Comparison of ENCODE assay signal across 11 mouse cellular contexts in the genomic region with DNA sequence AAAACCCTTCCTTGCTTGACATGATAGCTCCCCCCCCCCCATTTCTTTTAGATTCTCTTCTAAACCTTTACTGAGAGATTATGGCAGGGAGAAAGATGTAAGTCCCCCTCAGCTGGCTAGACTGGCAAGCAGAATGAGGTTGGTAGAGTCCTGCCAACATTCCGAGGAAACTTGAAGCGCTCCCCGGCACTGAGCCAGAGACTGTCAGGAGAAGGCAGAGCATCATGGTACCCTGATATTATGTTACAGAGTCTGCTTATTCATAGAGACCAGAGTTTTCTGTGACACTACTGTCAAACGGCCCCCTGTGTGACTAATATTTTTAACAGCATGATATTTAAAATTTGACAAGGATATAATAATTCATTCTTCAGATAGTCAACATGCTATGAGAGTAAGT.
A peak's percentile ranks its signal among the peaks of the same experiment; 100 is the strongest.
DNase-seq lines count a peak whose midpoint lies in the region; ATAC-seq and TF ChIP-seq lines count a peak whose summit lies in the region.
"Had no signal": no experiment of that assay in that cellular context is flagged by ENCODE, and none has a peak within 500 bp of the region (broad histone marks: within the 10 kb centered on the region; RNA-seq: fewer than 3 reads in every experiment).

No protein-coding gene starts in this region.

- H3K9me3 ChIP-seq in forebrain, embryonic 16.5 days (ENCODE audit: control insufficient read depth, low read length), result no peaks in the 10 kb centered on the region
- no peaks in the 10 kb centered on the region for H3K9me3 ChIP-seq in forebrain, embryonic 11.5 days (ENCODE audit: control insufficient read depth, low read length)
- no peaks in the 10 kb centered on the region for H3K9me3 ChIP-seq in neural tube, embryonic 11.5 days (ENCODE audit: control insufficient read depth, low read length)
- H3K9me3 ChIP-seq in neural tube, embryonic 15.5 days (replicated peaks), result no peaks in the 10 kb centered on the region
- H3K9me3 ChIP-seq in limb, embryonic 14.5 days (ENCODE audit: control insufficient read depth, low read length), result no peaks in the 10 kb centered on the region
- H3K9me3 ChIP-seq: forebrain, embryonic 12.5 days had no signal

- WGBS in forebrain, embryonic 16.5 days, result 58% methylated on average over 4 of the region's 4 CpGs
- 84% methylated on average over 4 of the region's 4 CpGs for WGBS in forebrain, embryonic 11.5 days
- 85% methylated on average over 4 of the region's 4 CpGs for WGBS in neural tube, embryonic 11.5 days
- 84% methylated on average over 4 of the region's 4 CpGs for WGBS in neural tube, embryonic 15.5 days
- WGBS in limb, embryonic 14.5 days, result 70% methylated on average over 4 of the region's 4 CpGs
- 62% methylated on average over 4 of the region's 4 CpGs for WGBS in lung, adult 2 months

- TF ChIP-seq POLR2A in limb, embryonic 14.5 days (IDR thresholded peaks at IDR 0.05; ENCODE audit: borderline replicate concordance, extremely low read depth, insufficient read depth, insufficient read length), result no peak
- TF ChIP-seq POLR2A in lung, adult 2 months (IDR thresholded peaks at IDR 0.05; ENCODE audit: borderline replicate concordance, extremely low read depth, low read depth, low read length), result no peak

- no peaks in the 10 kb centered on the region for H3K27me3 ChIP-seq in forebrain, embryonic 16.5 days (replicated peaks; ENCODE audit: control insufficient read depth, insufficient read depth, low read length)
- H3K27me3 ChIP-seq in forebrain, embryonic 11.5 days (ENCODE audit: control insufficient read depth, insufficient read depth, low read length), result no peaks in the 10 kb centered on the region
- no peaks in the 10 kb centered on the region for H3K27me3 ChIP-seq in neural tube, embryonic 11.5 days (ENCODE audit: control insufficient read depth, insufficient read depth, low read length)
- no peaks in the 10 kb centered on the region for H3K27me3 ChIP-seq in neural tube, embryonic 15.5 days (replicated peaks)
- no peaks in the 10 kb centered on the region for H3K27me3 ChIP-seq in limb, embryonic 14.5 days (ENCODE audit: control insufficient read depth, insufficient read depth, low read length)
- H3K27me3 ChIP-seq: forebrain, embryonic 12.5 days; megakaryocyte, embryonic 14.5 days had no signal

- H3K9ac ChIP-seq in forebrain, embryonic 16.5 days (replicated peaks; ENCODE audit: low read depth, low read length), result no peak overlapping the region
- H3K9ac ChIP-seq in forebrain, embryonic 11.5 days (ENCODE audit: low read length), result no peak overlapping the region
- no peak overlapping the region for H3K9ac ChIP-seq in neural tube, embryonic 11.5 days (ENCODE audit: low read length)
- no peak overlapping the region for H3K9ac ChIP-seq in neural tube, embryonic 15.5 days (replicated peaks)
- no peak overlapping the region for H3K9ac ChIP-seq in limb, embryonic 14.5 days (ENCODE audit: low read depth, low read length, severe bottlenecking)
- H3K9ac ChIP-seq: forebrain, embryonic 12.5 days had no signal

- peak; percentile 55; the same call in 1 of the 2 replicates for ATAC-seq in forebrain, embryonic 16.5 days
- no peak for ATAC-seq in forebrain, embryonic 11.5 days (replicated peaks; ENCODE audit: low FRiP score)
- ATAC-seq in neural tube, embryonic 11.5 days (ENCODE audit: insufficient read depth, low FRiP score, low TSS enrichment), result no peak
- ATAC-seq in neural tube, embryonic 15.5 days (ENCODE audit: low FRiP score), result no peak
- peak; percentile 82 for ATAC-seq in limb, embryonic 14.5 days (ENCODE audit: low FRiP score, low read depth)

- no peak overlapping the region for H3K4me3 ChIP-seq in forebrain, embryonic 16.5 days (replicated peaks; ENCODE audit: low read length)
- no peak overlapping the region for H3K4me3 ChIP-seq in forebrain, embryonic 11.5 days (ENCODE audit: low read depth, low read length)
- H3K4me3 ChIP-seq in neural tube, embryonic 11.5 days (ENCODE audit: low read depth, low read length), result no peak overlapping the region
- no peak overlapping the region for H3K4me3 ChIP-seq in neural tube, embryonic 15.5 days (replicated peaks)
- no peak overlapping the region for H3K4me3 ChIP-seq in limb, embryonic 14.5 days (replicated peaks; ENCODE audit: low read length)
- H3K4me3 ChIP-seq in lung, adult 2 months (replicated peaks; ENCODE audit: extremely low read depth, low read depth, low read length), result no peak overlapping the region
- H3K4me3 ChIP-seq: forebrain, embryonic 12.5 days; megakaryocyte, embryonic 14.5 days had no signal

- no peak for DNase-seq in forebrain, embryonic 11.5 days (ENCODE audit: low spot score)
- peak; percentile 17 for DNase-seq in neural tube, embryonic 11.5 days (ENCODE audit: low spot score)
- DNase-seq in gastrocnemius, adult 18-20 months (ENCODE audit: low spot score), result peak; percentile 81
- DNase-seq in limb, embryonic 14.5 days (ENCODE audit: low spot score), result peak; percentile 64
- DNase-seq in lung, adult 2 months, result no peak
- DNase-seq in lung, postnatal 14 days, result no peak
- DNase-seq: spleen, adult 18-20 months had no signal

- TF ChIP-seq CTCF in lung, adult 2 months (IDR thresholded peaks at IDR 0.05; ENCODE audit: insufficient read depth, low read length), result no peak

- no peaks in the 10 kb centered on the region for H3K36me3 ChIP-seq in forebrain, embryonic 16.5 days (ENCODE audit: control insufficient read depth, insufficient read depth)
- no peaks in the 10 kb centered on the region for H3K36me3 ChIP-seq in forebrain, embryonic 11.5 days (ENCODE audit: control insufficient read depth, insufficient read depth, low read length)
- no peaks in the 10 kb centered on the region for H3K36me3 ChIP-seq in neural tube, embryonic 11.5 days (ENCODE audit: control insufficient read depth, insufficient read depth, low read length)
- no peaks in the 10 kb centered on the region for H3K36me3 ChIP-seq in neural tube, embryonic 15.5 days
- H3K36me3 ChIP-seq in limb, embryonic 14.5 days (ENCODE audit: control insufficient read depth, insufficient read depth, low read length), result no peaks in the 10 kb centered on the region
- H3K36me3 ChIP-seq: forebrain, embryonic 12.5 days had no signal

- H3K27ac ChIP-seq in forebrain, embryonic 16.5 days (ENCODE audit: low read length), result no peak overlapping the region
- no peak overlapping the region for H3K27ac ChIP-seq in forebrain, embryonic 11.5 days (ENCODE audit: low read depth, low read length)
- no peak overlapping the region for H3K27ac ChIP-seq in neural tube, embryonic 11.5 days (ENCODE audit: low read depth, low read length)
- H3K27ac ChIP-seq in neural tube, embryonic 15.5 days (replicated peaks), result no peak overlapping the region
- H3K27ac ChIP-seq in limb, embryonic 14.5 days (replicated peaks; ENCODE audit: low read depth, low read length), result no peak overlapping the region
- H3K27ac ChIP-seq: forebrain, embryonic 12.5 days had no signal

- no peaks in the 10 kb centered on the region for H3K4me1 ChIP-seq in forebrain, embryonic 16.5 days (replicated peaks; ENCODE audit: control insufficient read depth, insufficient read depth, low read length)
- H3K4me1 ChIP-seq in forebrain, embryonic 11.5 days (replicated peaks; ENCODE audit: control insufficient read depth, insufficient read depth, low read length), result no peaks in the 10 kb centered on the region
- H3K4me1 ChIP-seq in neural tube, embryonic 11.5 days (ENCODE audit: control insufficient read depth, insufficient read depth, low read length), result no peaks in the 10 kb centered on the region
- no peaks in the 10 kb centered on the region for H3K4me1 ChIP-seq in neural tube, embryonic 15.5 days
- no peaks in the 10 kb centered on the region for H3K4me1 ChIP-seq in limb, embryonic 14.5 days (ENCODE audit: control insufficient read depth, insufficient read depth, low read length)
- H3K4me1 ChIP-seq in lung, adult 2 months (ENCODE audit: control insufficient read depth, insufficient read depth, low read length), result no peaks in the 10 kb centered on the region
- H3K4me1 ChIP-seq: forebrain, embryonic 12.5 days; megakaryocyte, embryonic 14.5 days had no signal

- no peak overlapping the region for H3K4me2 ChIP-seq in forebrain, embryonic 16.5 days (ENCODE audit: low read length)
- no peak overlapping the region for H3K4me2 ChIP-seq in forebrain, embryonic 11.5 days (ENCODE audit: low read depth, low read length, severe bottlenecking)
- no peak overlapping the region for H3K4me2 ChIP-seq in neural tube, embryonic 11.5 days (ENCODE audit: low read depth)
- no peak overlapping the region for H3K4me2 ChIP-seq in neural tube, embryonic 15.5 days
- no peak overlapping the region for H3K4me2 ChIP-seq in limb, embryonic 14.5 days (replicated peaks; ENCODE audit: low read depth, low read length, severe bottlenecking)
- H3K4me2 ChIP-seq: forebrain, embryonic 12.5 days had no signal

Comparison
In these comparisons a context has a peak if more than half of its experiments do, and no peak if none do; other contexts are left out.
1. ATAC-seq: peak in forebrain, embryonic 16.5 days (single experiment) and limb, embryonic 14.5 days (single experiment); none in forebrain, embryonic 11.5 days (single experiment), neural tube, embryonic 11.5 days (single experiment) and neural tube, embryonic 15.5 days (single experiment).
2. DNase-seq: peak in neural tube, embryonic 11.5 days (single experiment), gastrocnemius, adult 18-20 months (single experiment) and limb, embryonic 14.5 days (single experiment); none in forebrain, embryonic 11.5 days (single experiment), lung, adult 2 months (single experiment) and lung, postnatal 14 days (single experiment).